Mouse (Mus musculus): ENCODE data around the gene 2310009B15Rik. TPM values are rescaled to one million over a fixed set of nuclear protein-coding genes. Genes with fewer than 3 reads are reported as not detected.

The 2310009B15Rik gene
- polyA plus RNA-seq (2014; fragmentation: Illumina TruSeq; extraction: RNeasy Lipid Tissue Mini Kit (QIAGEN cat#74804)), result 7.8 TPM

DNA sequence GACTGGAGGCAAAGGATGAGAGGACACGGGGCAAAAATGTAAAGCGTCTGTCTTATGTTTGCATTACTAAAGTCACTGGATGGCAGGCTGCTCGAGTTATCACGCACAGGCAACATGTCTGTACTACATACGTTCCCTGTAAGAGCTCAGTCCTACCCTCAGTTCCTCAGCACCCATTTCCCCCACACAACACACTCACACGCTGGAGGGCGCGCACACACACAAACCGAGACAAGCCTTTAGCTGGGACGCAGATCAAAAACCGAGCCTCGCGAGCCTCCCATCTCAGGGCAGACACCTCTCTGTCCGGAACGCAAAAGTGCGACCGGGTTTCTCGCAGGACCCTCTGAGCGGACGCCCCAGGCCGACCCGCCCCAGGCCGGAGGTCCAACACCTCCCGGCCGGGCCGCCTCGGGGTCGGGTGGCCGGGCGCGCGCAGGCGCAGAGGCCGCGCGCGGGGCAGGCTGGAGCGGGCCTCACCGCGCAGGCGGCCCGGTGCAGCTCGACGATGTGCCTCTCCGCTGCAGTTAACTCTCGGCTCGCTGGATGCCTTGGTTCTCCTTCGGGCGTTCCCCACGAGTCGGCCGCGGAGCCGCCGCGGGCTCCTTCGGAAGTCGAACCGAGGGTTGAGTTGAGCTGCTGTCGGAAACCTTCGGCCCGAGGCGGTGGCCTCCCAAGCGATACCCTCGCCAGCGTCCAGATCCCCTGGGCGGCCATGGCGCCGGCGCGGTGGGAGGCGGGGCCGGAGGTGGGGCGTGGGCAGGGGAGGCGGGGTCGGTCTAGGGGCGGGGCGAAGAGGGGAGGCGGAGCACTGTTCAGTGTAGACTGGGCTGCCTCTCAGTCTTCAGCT is at the start of gene 2310009B15Rik:
Gene 2310009B15Rik, minus strand, starts transcription at position 752 of the 850 bp plus-strand sequence.

DNA sequence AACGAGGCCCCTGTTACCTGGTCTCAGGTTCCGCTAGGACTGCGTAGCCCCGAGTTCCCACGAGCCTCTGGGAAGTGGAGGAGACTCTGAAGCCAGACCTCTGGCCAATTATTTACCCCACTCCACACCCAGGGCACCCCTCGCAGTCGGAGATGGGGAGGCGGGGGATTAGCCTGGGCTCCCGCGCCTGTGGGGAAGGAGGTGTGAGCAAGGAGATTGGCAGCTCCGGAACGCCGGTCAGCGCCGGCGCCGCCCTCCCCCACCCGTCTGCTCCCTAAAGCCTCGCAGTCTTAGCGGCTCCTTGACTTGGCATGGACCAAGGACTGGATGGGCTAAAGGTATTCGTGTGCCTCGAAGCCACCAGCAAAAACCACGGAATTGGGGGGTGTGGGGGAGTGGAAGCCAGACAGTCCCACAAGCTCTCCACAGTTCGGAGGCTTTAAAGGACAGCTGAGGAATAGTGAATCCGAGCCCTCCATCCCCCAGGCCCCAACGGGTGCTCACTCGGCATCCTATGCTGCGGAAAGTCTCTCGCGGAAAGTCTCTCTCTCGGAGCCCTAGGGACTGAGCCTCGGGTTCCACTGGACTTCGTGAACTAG is 8.0 kb downstream of the 2310009B15Rik start, which contains the start of gene Lhx9:
Gene Lhx9, minus strand, starts transcription at position 67 of the 599 bp plus-strand sequence.

Other genes starting within 250 kb of the 2310009B15Rik start
- gene Nek7, start 236.7 kb downstream of the 2310009B15Rik start, polyA plus RNA-seq (2014; fragmentation: Illumina TruSeq; extraction: RNeasy Lipid Tissue Mini Kit (QIAGEN cat#74804)), result 227 TPM
- 38.5 TPM for gene Lhx9, start 8.3 kb downstream of the 2310009B15Rik start, polyA plus RNA-seq (2014; fragmentation: Illumina TruSeq; extraction: RNeasy Lipid Tissue Mini Kit (QIAGEN cat#74804))
- 45.3 TPM for gene Dennd1b, start 106.6 kb upstream of the 2310009B15Rik start, polyA plus RNA-seq (2014; fragmentation: Illumina TruSeq; extraction: RNeasy Lipid Tissue Mini Kit (QIAGEN cat#74804))

Data from ovary, adult 10 weeks (tissue).